Mouse (Mus musculus) CH12.LX (cell line): ENCODE measurements around the gene Ripply1.

Source experiments
- CHD2 ChIP-seq: IDR thresholded peaks from 2 replicates; pipeline ENCODE4 v1.6.1; 2011; ENCODE audit warnings: low read length, improper control_type of control experiment
- CTCF ChIP-seq, 2 experiments: IDR thresholded peaks in 1 of 2; conservative IDR thresholded peaks in 1 of 2; 2 replicates each; pipeline ENCODE4 v1.5.1; 2011 to 2012; ENCODE audit warnings: low read depth in 2 of 2, low read length in 2 of 2, improper control_type of control experiment in 1 of 2, inconsistent platforms in 1 of 2, mild to moderate bottlenecking in 1 of 2, moderate library complexity in 1 of 2
- EP300 ChIP-seq: IDR thresholded peaks from 2 replicates; pipeline ENCODE4 v1.6.1; 2011; ENCODE audit warnings: low read length, improper control_type of control experiment
- HCFC1 ChIP-seq: IDR thresholded peaks from 2 replicates; pipeline ENCODE4 v1.6.1; 2012; ENCODE audit warnings: low read depth, mild to moderate bottlenecking, inconsistent platforms, low read length, improper control_type of control experiment
- JUND ChIP-seq: conservative IDR thresholded peaks from 2 replicates; pipeline ENCODE4 v1.6.1; 2011; ENCODE audit warnings: low read depth, low read length, improper control_type of control experiment
- KAT2A ChIP-seq: IDR thresholded peaks from 2 replicates; pipeline ENCODE4 v1.6.1; 2012; ENCODE audit warnings: low read length, improper control_type of control experiment, inconsistent platforms; ENCODE audit not compliant: insufficient replicate concordance
- NRF1 ChIP-seq: IDR thresholded peaks from 2 replicates; pipeline ENCODE4 v1.6.1; 2014; ENCODE audit warnings: low read depth, mild to moderate bottlenecking, inconsistent platforms, low read length, improper control_type of control experiment, moderate library complexity
- POLR2A ChIP-seq: IDR thresholded peaks from 2 replicates; pipeline ENCODE4 v1.6.1; 2011; ENCODE audit warnings: low read depth, mild to moderate bottlenecking, improper control_type of control experiment, low read length
- POLR2AphosphoS2 ChIP-seq: IDR thresholded peaks from 2 replicates; pipeline ENCODE4 v1.6.1; 2011; ENCODE audit warnings: low read depth, low read length, improper control_type of control experiment
- USF1 ChIP-seq: IDR thresholded peaks from 2 replicates; pipeline ENCODE4 v1.6.1; 2014; ENCODE audit warnings: low read depth, mild to moderate bottlenecking, inconsistent platforms, low read length, improper control_type of control experiment
- ZNF384 ChIP-seq: IDR thresholded peaks from 2 replicates; pipeline ENCODE4 v1.6.1; 2012; ENCODE audit warnings: low read depth, low read length, improper control_type of control experiment, inconsistent platforms

DNA sequence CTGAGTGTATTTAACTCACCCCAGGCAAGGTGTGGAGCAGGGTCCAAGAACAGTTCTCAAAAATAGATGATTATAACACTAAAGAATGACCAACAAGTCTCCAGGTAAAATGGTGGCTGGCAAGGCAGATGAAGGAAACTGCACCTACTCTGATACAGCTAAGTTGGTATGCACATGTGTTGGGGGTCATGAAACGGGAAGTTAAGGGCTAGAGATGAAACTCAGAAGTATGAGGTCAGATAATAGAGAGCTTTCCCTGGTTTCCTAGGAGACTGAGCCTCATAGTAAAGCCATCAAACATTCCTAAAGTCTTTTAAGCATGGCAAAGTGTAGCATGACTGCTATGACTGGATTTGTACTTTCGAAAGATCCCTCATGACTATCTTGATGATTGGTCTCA is 20.9 kb upstream of the Ripply1 start:
- TF ChIP-seq CHD2 (no peak), CTCF (conservative IDR thresholded peaks at IDR 0.05 in 1 of 2, IDR thresholded peaks at IDR 0.05 in 1 of 2; ENCODE audit: low read depth in 2 of 2, low read length in 2 of 2) (no peak), ZNF384 (no peak), EP300 (no peak), POLR2A (no peak), HCFC1 (no peak), KAT2A (no peak), NRF1 (no peak), JUND (no peak), USF1 (no peak), POLR2AphosphoS2 (no peak)
